Mouse (Mus musculus) C2C12 (cell line): ENCODE measurements around the gene Grip1. TPM values are rescaled to one million over a fixed set of nuclear protein-coding genes. Genes with fewer than 3 reads are reported as not detected.

Experiments used
- H3K27me3 ChIP-seq: one replicate; pipeline ENCODE4 v1.6.1; 2011; ENCODE audit not compliant: control insufficient read depth, insufficient read depth, insufficient read length
- H3K36me3 ChIP-seq: one replicate; pipeline ENCODE4 v1.6.1; 2011; ENCODE audit not compliant: control insufficient read depth, insufficient read depth
- H3K4me3 ChIP-seq: one replicate; pipeline ENCODE4 v1.5.1; 2011; ENCODE audit warnings: mild to moderate bottlenecking, control low read depth; ENCODE audit not compliant: poor library complexity, insufficient read depth, severe bottlenecking
- H3K79me2 ChIP-seq: one replicate; pipeline ENCODE4 v1.6.1; 2011; ENCODE audit not compliant: control insufficient read depth, insufficient read depth
- H3K79me3 ChIP-seq: one replicate; pipeline ENCODE4 v1.6.1; 2011; ENCODE audit warnings: low read depth, control low read depth
- H3ac ChIP-seq: one replicate; pipeline ENCODE3; 2011; ENCODE audit warnings: low read depth; ENCODE audit not compliant: control insufficient read depth, insufficient read length
- CEBPB ChIP-seq: IDR thresholded peaks from one replicate; pipeline ENCODE4 v1.6.1; 2011; ENCODE audit warnings: low read depth, mild to moderate bottlenecking, control low read depth, moderate library complexity
- CTCF ChIP-seq: IDR thresholded peaks from one replicate; pipeline ENCODE4 v1.5.1; 2011; ENCODE audit not compliant: control insufficient read depth, insufficient read depth, insufficient read length
- FOSL1 ChIP-seq: IDR thresholded peaks from one replicate; pipeline ENCODE4 v1.8.0; 2011; ENCODE audit warnings: mild to moderate bottlenecking, low read length; ENCODE audit not compliant: poor library complexity, insufficient read depth, severe bottlenecking
- MAX ChIP-seq: IDR thresholded peaks from one replicate; pipeline ENCODE4 v1.6.1; 2011; ENCODE audit warnings: mild to moderate bottlenecking, control low read depth
- MYOD1 ChIP-seq: IDR thresholded peaks from one replicate; pipeline ENCODE4 v1.6.1; 2011; ENCODE audit warnings: low read depth; ENCODE audit not compliant: control insufficient read depth, insufficient read length
- MYOG ChIP-seq: IDR thresholded peaks from one replicate; pipeline ENCODE4 v1.6.1; 2011; ENCODE audit not compliant: control insufficient read depth, insufficient read length; ENCODE audit errors: extremely low read depth
- USF1 ChIP-seq: IDR thresholded peaks from one replicate; pipeline ENCODE4 v1.6.1; 2011; ENCODE audit warnings: low read depth, mild to moderate bottlenecking, control low read depth, moderate library complexity
- polyA plus RNA-seq: library from polyadenylated mRNA; unstranded; fragments of >200 nt; fragmentation: generic; extraction: Trizol; gene quantifications from one replicate; pipeline ENCODE4 v1.2.1, GENCODE M21; 2012; ENCODE audit warnings: missing spikeins

Gene Grip1
- polyA plus RNA-seq, 1 experiment, result 0.02 TPM

GRCm38 (mm10) chr10:119902754-119903153 lies 449.1 kb downstream of the Grip1 start:
- Histone ChIP-seq H3K27me3 (no peaks in the 10 kb centered on the region), H3K4me3 (no peak overlapping the region), H3ac (no peak overlapping the region), H3K36me3 (no peaks in the 10 kb centered on the region), H3K79me2 (no peaks in the 10 kb centered on the region), H3K79me3 (no peaks in the 10 kb centered on the region)
- TF ChIP-seq MAX (no peak), MYOD1 (no peak), MYOG (no peak), FOSL1 (no peak), CEBPB (no peak), USF1 (no peak), CTCF (no peak)

DNA sequence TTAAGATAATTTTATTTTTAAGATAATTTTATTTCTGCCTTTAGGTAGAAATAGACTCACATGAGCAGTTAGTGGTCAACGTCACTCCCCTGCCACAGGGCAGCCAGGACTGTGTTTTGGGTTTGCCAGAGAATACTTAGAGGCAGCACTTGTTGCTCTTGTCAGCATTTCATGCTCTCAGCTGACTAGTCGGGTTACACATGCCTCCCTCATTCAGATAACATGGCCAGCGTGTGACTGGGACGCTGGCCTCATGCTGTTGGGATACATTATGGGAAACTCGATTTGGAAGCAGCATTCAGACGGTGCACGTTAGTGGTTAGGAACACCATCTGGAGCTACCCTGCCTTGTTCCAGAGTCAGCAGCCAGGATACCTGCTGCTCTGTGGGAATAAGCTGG lies 453.2 kb downstream of the Grip1 start:
- TF ChIP-seq CTCF (no peak), MYOG (no peak), CEBPB (no peak), USF1 (no peak), MYOD1 (no peak), MAX (no peak), FOSL1 (no peak)
- no peaks in the 10 kb centered on the region for H3K79me3 ChIP-seq
- no peak overlapping the region for H3K4me3 ChIP-seq
- H3K27me3 ChIP-seq, result no peaks in the 10 kb centered on the region
- H3K79me2 ChIP-seq, result no peaks in the 10 kb centered on the region
- H3K36me3 ChIP-seq, result no peaks in the 10 kb centered on the region
- H3ac ChIP-seq, result no peak overlapping the region

DNA sequence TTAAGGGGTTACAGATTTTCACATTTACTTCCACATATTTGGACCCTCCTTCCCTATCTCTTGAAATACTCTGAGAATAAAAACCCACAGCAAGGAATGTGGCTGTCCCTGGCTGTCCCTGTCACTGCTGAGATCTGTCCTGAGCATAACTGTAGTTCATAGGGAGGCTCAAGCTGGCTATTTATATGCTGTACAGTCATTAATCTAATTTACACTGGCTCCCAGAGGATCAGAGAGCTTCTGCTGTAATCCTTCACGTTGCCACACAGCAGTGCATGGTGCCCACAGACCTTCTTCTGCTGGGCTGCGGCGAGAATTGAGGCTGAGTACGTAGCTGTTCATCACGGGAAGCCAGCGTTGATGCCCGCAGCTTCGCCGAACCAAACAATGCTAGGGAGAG lies 464.4 kb downstream of the Grip1 start:
- Histone ChIP-seq H3K36me3 (no peaks in the 10 kb centered on the region), H3K27me3 (peaks cover 7% of the 10 kb centered on the region), H3K79me3 (no peaks in the 10 kb centered on the region), H3K4me3 (no peak overlapping the region), H3K79me2 (no peaks in the 10 kb centered on the region), H3ac (no peak overlapping the region)
- TF ChIP-seq MAX, result no peak
- no peak for TF ChIP-seq FOSL1
- TF ChIP-seq MYOG, result no peak
- TF ChIP-seq CEBPB, result no peak
- no peak for TF ChIP-seq USF1
- TF ChIP-seq CTCF, result no peak
- TF ChIP-seq MYOD1, result no peak

- H3K36me3 ChIP-seq, result no peaks in the 10 kb centered on the region
- no peak for TF ChIP-seq CTCF
- no peak for TF ChIP-seq CEBPB
- no peak for TF ChIP-seq MAX
- TF ChIP-seq MYOD1, result no peak
- no peak for TF ChIP-seq USF1
- no peaks in the 10 kb centered on the region for H3K79me3 ChIP-seq
- H3ac ChIP-seq, result no peak overlapping the region
- H3K79me2 ChIP-seq, result no peaks in the 10 kb centered on the region
- H3K27me3 ChIP-seq, result no peaks in the 10 kb centered on the region
- H3K4me3 ChIP-seq, result no peak overlapping the region
Observed at GRCm38 (mm10) chr10:119927963-119928362, 474.3 kb downstream of the Grip1 start.

DNA sequence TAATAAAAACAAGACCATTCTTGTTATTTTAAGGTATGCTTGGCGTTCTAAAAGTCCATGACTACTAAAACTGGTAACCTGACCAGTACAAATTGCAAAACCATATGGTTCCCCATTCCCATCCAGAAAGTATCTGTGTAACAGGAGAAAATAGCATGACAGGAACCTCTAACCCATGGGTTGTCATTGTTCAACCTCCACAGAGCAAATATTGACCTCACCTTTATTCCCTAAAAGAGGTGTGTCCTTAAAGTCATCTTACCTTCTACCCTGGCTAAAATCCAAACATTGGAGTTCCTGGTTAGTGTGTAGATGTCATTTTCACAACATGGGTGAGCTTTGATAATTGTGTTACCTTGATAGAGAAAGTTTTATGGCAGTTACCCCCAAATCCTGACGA lies 475.3 kb downstream of the Grip1 start:
- Histone ChIP-seq H3K27me3 (no peaks in the 10 kb centered on the region), H3K36me3 (no peaks in the 10 kb centered on the region), H3K4me3 (no peak overlapping the region), H3ac (no peak overlapping the region), H3K79me2 (no peaks in the 10 kb centered on the region), H3K79me3 (no peaks in the 10 kb centered on the region)
- TF ChIP-seq USF1 (no peak), MYOG (no peak), CEBPB (no peak), FOSL1 (no peak), MYOD1 (no peak), CTCF (no peak), MAX (no peak)

- no peaks in the 10 kb centered on the region for H3K79me2 ChIP-seq
- H3K4me3 ChIP-seq, result no peak overlapping the region
- no peaks in the 10 kb centered on the region for H3K27me3 ChIP-seq
- TF ChIP-seq MYOG (no peak), USF1 (no peak), MAX (no peak), CEBPB (no peak), CTCF (no peak), MYOD1 (no peak), FOSL1 (no peak)
- no peaks in the 10 kb centered on the region for H3K79me3 ChIP-seq
- no peak overlapping the region for H3ac ChIP-seq
- H3K36me3 ChIP-seq, result no peaks in the 10 kb centered on the region
Observed at GRCm38 (mm10) chr10:119932794-119933193, 479.2 kb downstream of the Grip1 start.
